Mouse (Mus musculus) liver, adult 2 months (tissue): ENCODE measurements at regions not wholly inside any gene's neighbourhood (a gene's known extent, or its start where the extent isn't known, plus 50 kb on each side); places are given as distances from the start of the nearest gene placed in this dataset.
A peak's percentile ranks its signal among the peaks of the same experiment; 100 is the strongest.

Experiments
- DNase-seq: peaks from one replicate; pipeline ENCODE4 v3.0.0-alpha.2; 2011; ENCODE audit warnings: low read depth, low spot score; ENCODE audit errors: extremely low read depth
- H3K27ac ChIP-seq: fragments of 200-500 bp; replicated peaks from 2 replicates; pipeline ENCODE4 v1.5.1; 2012; ENCODE audit warnings: low read depth, mild to moderate bottlenecking, control low read depth, inconsistent platforms, low read length; ENCODE audit not compliant: insufficient read depth
- H3K27me3 ChIP-seq: fragments of 200-500 bp; 2 replicates; pipeline ENCODE4 v1.6.1; 2012; ENCODE audit warnings: mild to moderate bottlenecking, moderate library complexity, low read length, inconsistent platforms; ENCODE audit not compliant: control insufficient read depth, insufficient read depth
- H3K36me3 ChIP-seq: fragments of 200-500 bp; 2 replicates; pipeline ENCODE4 v1.6.1; 2012; ENCODE audit warnings: low read length, inconsistent platforms; ENCODE audit not compliant: control insufficient read depth, insufficient read depth
- H3K4me1 ChIP-seq: fragments of 200-500 bp; 2 replicates; pipeline ENCODE4 v1.6.1; 2011; ENCODE audit warnings: low read length; ENCODE audit not compliant: control insufficient read depth, insufficient read depth
- H3K4me3 ChIP-seq: fragments of 200-500 bp; 2 replicates; pipeline ENCODE4 v1.5.1; 2011; ENCODE audit warnings: low read depth, mild to moderate bottlenecking, control low read depth, low read length, moderate library complexity; ENCODE audit not compliant: insufficient read depth
- H3K79me2 ChIP-seq: fragments of 200-500 bp; 2 replicates; pipeline ENCODE4 v1.6.1; 2012; ENCODE audit warnings: inconsistent platforms, mild to moderate bottlenecking, low read length, moderate library complexity; ENCODE audit not compliant: control insufficient read depth, insufficient read depth
- H3K9ac ChIP-seq: fragments of 200-500 bp; 2 replicates; pipeline ENCODE4 v1.6.1; 2012; ENCODE audit warnings: low read depth, mild to moderate bottlenecking, control low read depth, inconsistent platforms, low read length
- CTCF ChIP-seq: fragments of 200-500 bp; IDR thresholded peaks from 2 replicates; pipeline ENCODE4 v1.5.1; 2011; ENCODE audit warnings: low read depth, low read length, control low read depth
- POLR2A ChIP-seq: fragments of 200-500 bp; IDR thresholded peaks from 2 replicates; pipeline ENCODE4 v1.6.1; 2011; ENCODE audit warnings: low read length, control low read depth; ENCODE audit not compliant: insufficient read depth; ENCODE audit errors: extremely low read depth
- WGBS: fragments of 180-500 bp; shearing (Covaris S2); methylation state at CpG from one replicate; pipeline ENCODE4 v1.1.7; 2018; 5-methylcytosine and 5-hydroxymethylcytosine counted together

- DNase-seq = no peak
- H3K79me2 ChIP-seq = no peaks in the 10 kb centered on the region
- H3K4me3 ChIP-seq = no peak overlapping the region
- no peak overlapping the region for H3K27ac ChIP-seq
- TF ChIP-seq POLR2A (no peak), CTCF (no peak)
- no peaks in the 10 kb centered on the region for H3K4me1 ChIP-seq
- H3K27me3 ChIP-seq = no peaks in the 10 kb centered on the region
- H3K9ac ChIP-seq = no peak overlapping the region
- WGBS = 89% methylated on average over 5 of the region's 5 CpGs
- H3K36me3 ChIP-seq = no peaks in the 10 kb centered on the region
Measured at GRCm38 (mm10) chr10:92516886-92517285, 205.3 kb downstream of the Nedd1 start.

GRCm38 (mm10) chr10:92511769-92512168 lies 210.5 kb downstream of the Nedd1 start:
- no peak overlapping the region for H3K4me3 ChIP-seq
- H3K36me3 ChIP-seq = no peaks in the 10 kb centered on the region

GRCm38 (mm10) chr10:92510677-92511076 lies 211.5 kb downstream of the Nedd1 start:
- WGBS = 70% methylated on average over 2 of the region's 2 CpGs
- no peak for DNase-seq

More at GRCm38 (mm10) chr10:92511769-92512168, 210.5 kb downstream of the Nedd1 start:
- 75% methylated on average over 7 of the region's 7 CpGs for WGBS
- Histone ChIP-seq H3K79me2 (no peaks in the 10 kb centered on the region), H3K27me3 (no peaks in the 10 kb centered on the region), H3K27ac (no peak overlapping the region), H3K4me1 (no peaks in the 10 kb centered on the region), H3K9ac (no peak overlapping the region)
- TF ChIP-seq CTCF (no peak), POLR2A (no peak)
- DNase-seq = no peak

GRCm38 (mm10) chr10:92504271-92504670 lies 217.9 kb downstream of the Nedd1 start:
- H3K79me2 ChIP-seq = no peaks in the 10 kb centered on the region
- H3K27me3 ChIP-seq = no peaks in the 10 kb centered on the region
- no peak overlapping the region for H3K27ac ChIP-seq
- TF ChIP-seq CTCF (no peak), POLR2A (no peak)
- H3K4me3 ChIP-seq = no peak overlapping the region
- H3K36me3 ChIP-seq = no peaks in the 10 kb centered on the region
- no peak for DNase-seq
- 78% methylated on average over 1 of the region's 1 CpGs for WGBS
- no peak overlapping the region for H3K9ac ChIP-seq
- no peaks in the 10 kb centered on the region for H3K4me1 ChIP-seq

More at GRCm38 (mm10) chr10:92510677-92511076, 211.5 kb downstream of the Nedd1 start:
- no peaks in the 10 kb centered on the region for H3K79me2 ChIP-seq
- TF ChIP-seq CTCF = no peak
- TF ChIP-seq POLR2A = no peak
- H3K27ac ChIP-seq = no peak overlapping the region
- H3K36me3 ChIP-seq = no peaks in the 10 kb centered on the region
- no peak overlapping the region for H3K4me3 ChIP-seq
- H3K9ac ChIP-seq = no peak overlapping the region
- no peaks in the 10 kb centered on the region for H3K27me3 ChIP-seq
- no peaks in the 10 kb centered on the region for H3K4me1 ChIP-seq

GRCm38 (mm10) chr10:92483592-92483991 lies 238.6 kb downstream of the Nedd1 start:
- TF ChIP-seq POLR2A = no peak
- TF ChIP-seq CTCF = no peak
- Histone ChIP-seq H3K27ac (no peak overlapping the region), H3K79me2 (no peaks in the 10 kb centered on the region), H3K9ac (no peak overlapping the region), H3K4me3 (no peak overlapping the region), H3K4me1 (no peaks in the 10 kb centered on the region), H3K27me3 (no peaks in the 10 kb centered on the region), H3K36me3 (no peaks in the 10 kb centered on the region)
- WGBS = 33% methylated on average over 1 of the region's 1 CpGs
- peak; percentile 48 for DNase-seq

GRCm38 (mm10) chr10:92473282-92473681 lies 248.9 kb downstream of the Nedd1 start:
- Histone ChIP-seq H3K9ac (no peak overlapping the region), H3K4me3 (no peak overlapping the region), H3K36me3 (no peaks in the 10 kb centered on the region), H3K27ac (no peak overlapping the region), H3K79me2 (no peaks in the 10 kb centered on the region), H3K4me1 (no peaks in the 10 kb centered on the region), H3K27me3 (no peaks in the 10 kb centered on the region)
- TF ChIP-seq CTCF = no peak
- TF ChIP-seq POLR2A = no peak
- WGBS = 77% methylated on average over 3 of the region's 3 CpGs
- DNase-seq = no peak
